Mouse (Mus musculus): ENCODE measurements around the gene Far1. TPM values are rescaled to one million over a fixed set of nuclear protein-coding genes. Genes with fewer than 3 reads are reported as not detected.

Far1 gene
- total RNA-seq, 2 experiments from 2014 or later, result 32.4 to 39.3 TPM

GRCm38 (mm10) chr7:113566892-113567291, 53.3 kb downstream of the Far1 start:
- intact Hi-C loops (cut with DNase I), result no loop called here
- no peak for DNase-seq

- DNase-seq, result no peak
- intact Hi-C loops (cut with DNase I), result no loop called here
Measured at GRCm38 (mm10) chr7:113571121-113571520, 57.5 kb downstream of the Far1 start.

DNA sequence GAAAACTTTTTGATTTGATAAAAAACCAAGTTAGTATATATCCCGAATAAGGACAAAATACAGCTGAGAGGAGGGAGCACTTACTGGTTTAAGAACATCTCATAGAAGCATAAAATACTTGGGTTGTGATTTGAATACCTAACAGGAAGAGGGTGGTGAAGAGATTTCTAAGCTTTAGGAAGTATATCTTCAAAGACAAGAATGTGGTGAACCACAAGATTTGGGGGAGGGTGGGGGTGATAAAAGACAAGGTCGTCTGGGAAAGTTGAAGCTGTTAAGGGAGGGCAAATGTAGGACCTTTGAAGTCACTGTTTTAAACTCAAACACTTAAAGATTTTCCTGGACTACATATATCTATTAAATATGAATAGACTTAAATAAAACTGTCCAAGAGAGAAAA, 59.1 kb downstream of the Far1 start:
- intact Hi-C loops (cut with DNase I), result no loop called here
- DNase-seq, result no peak

GRCm38 (mm10) chr7:113582111-113582510, 68.5 kb downstream of the Far1 start:
- DNase-seq, result no peak
- intact Hi-C loops (cut with DNase I), result no loop called here

DNA sequence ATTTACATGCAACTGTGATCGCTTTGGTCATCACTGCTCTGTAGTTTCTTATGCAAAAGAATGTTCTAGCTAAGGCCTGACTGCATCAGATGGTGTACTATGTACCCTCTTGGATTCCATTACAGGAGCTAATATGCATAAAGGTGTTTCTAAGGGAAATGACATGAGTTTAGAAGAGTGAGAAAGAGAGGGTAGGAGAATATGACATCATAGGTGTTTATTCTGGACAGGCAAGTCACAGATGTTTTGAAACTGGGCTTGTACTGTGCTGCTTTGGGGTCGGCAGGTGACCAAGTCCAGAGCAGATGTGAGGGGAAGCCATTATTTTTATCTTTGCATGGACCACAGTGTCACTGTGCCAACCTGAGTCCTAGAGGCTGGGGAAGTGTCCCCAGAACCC, 75.6 kb downstream of the Far1 start:
- intact Hi-C loops (cut with DNase I), result no loop called here
- no peak for DNase-seq

- DNase-seq, result no peak
- intact Hi-C loops (cut with DNase I), result loop anchor here (10.0 kb wide), 2 partner anchors 156 to 446 kb away; no protein-coding TSS in a partner anchor
Measured at GRCm38 (mm10) chr7:113590330-113590729, 76.7 kb downstream of the Far1 start.

DNA sequence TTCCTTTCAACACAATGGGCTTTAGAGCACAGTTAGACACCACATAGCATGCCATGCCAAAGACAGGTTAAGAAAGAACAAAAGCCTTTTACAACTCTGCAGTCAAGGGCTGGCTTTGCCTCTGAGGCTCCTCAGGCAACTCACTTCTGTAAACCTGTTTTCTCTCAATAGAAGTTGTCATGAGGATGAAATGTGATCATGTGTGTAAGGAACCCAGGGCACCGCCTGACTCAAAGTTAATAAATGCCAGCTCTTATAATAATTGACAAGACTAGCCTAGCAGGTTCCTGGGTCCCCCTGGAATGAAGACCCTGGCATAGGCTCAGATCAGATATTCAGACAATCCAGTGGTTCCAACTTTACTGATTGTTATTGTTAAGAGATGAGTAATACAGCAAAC, 77.5 kb downstream of the Far1 start:
- intact Hi-C loops (cut with DNase I), result loop anchor here (10.0 kb wide), 2 partner anchors 156 to 446 kb away; no protein-coding TSS in a partner anchor
- no peak for DNase-seq

GRCm38 (mm10) chr7:113591557-113592354, 78.1 kb downstream of the Far1 start:
- intact Hi-C loops (cut with DNase I), result loop anchor here (10.0 kb wide), 2 partner anchors 157 to 447 kb away; no protein-coding TSS in a partner anchor

GRCm38 (mm10) chr7:113592696-113593095, 79.1 kb downstream of the Far1 start:
- intact Hi-C loops (cut with DNase I), result loop anchor here (1.0 to 10.0 kb wide), 3 partner anchors 158 to 448 kb away; no protein-coding TSS in a partner anchor
- DNase-seq, result no peak

More at GRCm38 (mm10) chr7:113591557-113592354, 78.1 kb downstream of the Far1 start:
- no peak for DNase-seq

GRCm38 (mm10) chr7:113594363-113594762, 80.7 kb downstream of the Far1 start:
- peak; percentile 68 to 71 for DNase-seq
- intact Hi-C loops (cut with DNase I), result loop anchor here (1.0 to 10.0 kb wide), 3 partner anchors 160 to 450 kb away; no protein-coding TSS in a partner anchor

DNA sequence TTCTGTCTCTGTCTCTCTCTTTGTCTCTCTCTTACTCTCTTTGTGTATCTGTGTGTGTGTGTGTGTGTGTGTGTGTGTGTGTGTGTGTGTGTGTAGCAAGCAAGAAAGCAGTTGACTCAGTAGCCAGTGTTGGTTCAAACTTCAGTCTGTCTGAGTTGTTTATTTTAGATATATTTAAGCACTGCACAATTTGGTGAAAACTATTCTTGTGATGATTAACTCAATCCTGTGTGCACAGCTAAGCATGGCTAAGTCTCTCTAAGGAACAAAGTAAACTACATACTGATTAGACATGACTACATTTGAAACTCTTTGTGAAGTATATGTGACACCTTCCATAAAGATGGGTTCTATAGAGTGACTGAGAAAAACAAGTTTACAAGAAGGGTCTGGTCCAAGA, 83.6 kb downstream of the Far1 start:
- no peak for DNase-seq
- intact Hi-C loops (cut with DNase I), result loop anchor here (10.0 kb wide), 2 partner anchors 162 to 452 kb away; no protein-coding TSS in a partner anchor

DNA sequence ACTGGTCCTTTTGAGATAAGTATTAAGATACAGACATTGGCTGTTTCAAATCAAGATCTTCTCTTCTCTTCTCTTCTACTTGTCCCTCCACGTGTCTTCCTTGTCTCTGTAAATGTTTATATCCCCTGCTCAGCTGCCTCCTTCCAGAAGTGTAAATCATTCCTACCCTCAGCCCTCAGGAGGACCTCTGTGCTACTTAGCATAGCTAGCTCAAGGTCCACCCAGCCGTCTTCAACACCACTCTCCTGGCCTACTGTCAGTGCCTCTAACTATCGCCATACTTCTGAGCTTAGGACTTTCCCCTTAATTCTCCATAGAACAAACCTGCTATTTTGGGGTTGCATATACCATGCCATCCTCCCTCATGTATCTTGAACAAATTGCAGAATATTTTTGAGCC, 88.2 kb downstream of the Far1 start:
- no peak for DNase-seq
- intact Hi-C loops (cut with DNase I), result no loop called here

- peak in 1 of 2 experiments; percentile 28 for DNase-seq
- intact Hi-C loops (cut with DNase I), result loop anchor here (2.0 kb wide), 1 partner anchor 151 kb away; no protein-coding TSS in a partner anchor
Measured at GRCm38 (mm10) chr7:113607928-113608327, 94.3 kb downstream of the Far1 start.

GRCm38 (mm10) chr7:113609027-113609705, 95.5 kb downstream of the Far1 start:
- peak; percentile 66 to 72 for DNase-seq
- intact Hi-C loops (cut with DNase I), result loop anchor here (1.0 to 2.0 kb wide), 2 partner anchors 150 to 411 kb away; no protein-coding TSS in a partner anchor

GRCm38 (mm10) chr7:113612628-113613027, 99.0 kb downstream of the Far1 start:
- no peak for DNase-seq
- intact Hi-C loops (cut with DNase I), result no loop called here

DNA sequence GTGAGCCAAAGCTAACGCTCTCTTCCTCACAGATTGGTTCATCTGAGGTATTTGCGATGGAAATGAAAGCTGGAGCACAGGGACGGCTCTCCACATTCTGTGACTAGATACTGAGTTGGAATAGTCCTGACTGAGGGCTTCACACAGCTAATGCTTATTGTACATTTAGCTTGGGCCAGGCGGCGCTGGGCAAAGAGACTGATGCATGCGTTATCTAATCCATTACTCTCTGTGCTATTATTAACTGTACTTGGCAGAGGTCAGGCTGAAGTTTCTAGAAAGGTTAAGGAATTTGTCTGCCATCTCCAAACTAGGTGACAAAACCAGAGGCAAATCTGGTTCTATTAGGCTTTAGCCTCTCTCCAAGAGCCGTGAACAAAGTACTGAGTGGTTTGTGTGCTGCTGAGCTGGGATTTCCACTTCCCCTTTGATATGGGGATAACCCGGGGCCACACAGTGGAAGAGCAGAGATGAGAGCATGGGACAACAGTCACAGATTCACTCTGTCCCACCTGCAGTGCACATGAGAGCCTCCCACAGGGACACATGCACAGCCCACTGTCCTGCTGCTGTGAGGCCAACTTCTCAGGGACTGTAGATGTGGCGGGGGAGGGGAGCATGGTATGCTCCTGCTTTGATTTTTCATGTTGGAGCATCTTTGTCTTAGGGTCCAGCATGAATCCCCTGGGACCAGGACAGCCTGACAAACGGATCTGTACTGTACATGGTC, 100.7 kb downstream of the Far1 start:
- DNase-seq, result peak; percentile 35 to 42
- intact Hi-C loops (cut with DNase I), result no loop called here

DNA sequence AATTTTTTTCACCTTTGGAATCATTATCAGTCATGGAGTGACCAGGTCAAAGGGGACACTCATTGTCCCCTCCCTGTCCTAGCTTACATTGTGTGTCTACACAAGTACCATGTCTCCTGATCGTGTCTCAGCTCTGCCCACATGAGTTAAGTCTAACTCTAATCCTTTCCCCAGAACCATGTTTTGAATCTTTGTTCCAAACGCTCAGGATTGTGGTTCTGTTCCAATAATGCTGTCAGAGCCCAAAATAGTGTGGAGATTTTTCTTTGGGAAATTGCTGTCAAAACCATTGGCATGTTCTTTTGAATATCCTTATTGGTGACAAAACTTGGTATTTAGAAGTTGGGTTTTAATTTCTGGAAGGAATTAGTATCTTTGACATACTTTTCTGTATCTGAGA, 105.5 kb downstream of the Far1 start:
- no peak for DNase-seq
- intact Hi-C loops (cut with DNase I), result no loop called here

- intact Hi-C loops (cut with DNase I), result no loop called here
- no peak for DNase-seq
Measured at GRCm38 (mm10) chr7:113619768-113620167, 106.1 kb downstream of the Far1 start.
